Mouse (Mus musculus): ENCODE measurements around the gene Kcnq1.

DNA sequence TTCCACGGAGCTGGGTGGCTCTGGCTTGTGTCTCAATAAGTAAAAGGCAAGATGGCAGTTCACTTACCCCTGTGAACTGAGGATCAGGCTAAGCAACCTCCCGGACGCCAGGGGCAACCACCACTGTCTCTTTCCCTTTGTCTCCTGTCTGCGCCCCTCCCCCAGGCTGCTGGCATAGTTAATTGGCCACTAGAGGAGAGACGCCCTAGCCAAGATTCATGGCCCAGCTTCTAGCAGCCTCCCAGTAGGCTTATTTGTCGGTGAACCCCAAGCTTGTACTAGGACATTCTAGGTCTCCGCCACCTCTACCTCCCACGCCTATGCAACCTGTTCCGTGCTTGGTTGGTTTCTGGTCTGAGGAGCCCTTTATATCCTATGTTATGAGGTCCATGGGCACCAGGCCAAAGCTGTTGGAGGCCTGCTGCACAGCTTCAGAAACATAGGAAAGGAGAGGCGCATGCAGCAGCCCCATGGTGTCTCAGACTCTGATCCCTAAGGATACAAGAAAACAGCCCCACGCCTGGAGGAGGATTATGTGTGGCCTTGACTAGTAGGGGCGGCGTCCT lies 37.8 kb upstream of the Kcnq1 start:
- no peak for TF ChIP-seq CTCF (conservative IDR thresholded peaks at IDR 0.05; ENCODE audit: low read length)
- no peak for TF ChIP-seq NANOG (IDR thresholded peaks at IDR 0.05; ENCODE audit: borderline replicate concordance, low read length)
